Mouse (Mus musculus): ENCODE measurements around the gene Ndufa10.
"Not testable (repeated sequence)": the region's sequence is repeated elsewhere in the genome, so short reads cannot be mapped to it uniquely, and the experiment has no call there.

The Ndufa10 gene

DNA sequence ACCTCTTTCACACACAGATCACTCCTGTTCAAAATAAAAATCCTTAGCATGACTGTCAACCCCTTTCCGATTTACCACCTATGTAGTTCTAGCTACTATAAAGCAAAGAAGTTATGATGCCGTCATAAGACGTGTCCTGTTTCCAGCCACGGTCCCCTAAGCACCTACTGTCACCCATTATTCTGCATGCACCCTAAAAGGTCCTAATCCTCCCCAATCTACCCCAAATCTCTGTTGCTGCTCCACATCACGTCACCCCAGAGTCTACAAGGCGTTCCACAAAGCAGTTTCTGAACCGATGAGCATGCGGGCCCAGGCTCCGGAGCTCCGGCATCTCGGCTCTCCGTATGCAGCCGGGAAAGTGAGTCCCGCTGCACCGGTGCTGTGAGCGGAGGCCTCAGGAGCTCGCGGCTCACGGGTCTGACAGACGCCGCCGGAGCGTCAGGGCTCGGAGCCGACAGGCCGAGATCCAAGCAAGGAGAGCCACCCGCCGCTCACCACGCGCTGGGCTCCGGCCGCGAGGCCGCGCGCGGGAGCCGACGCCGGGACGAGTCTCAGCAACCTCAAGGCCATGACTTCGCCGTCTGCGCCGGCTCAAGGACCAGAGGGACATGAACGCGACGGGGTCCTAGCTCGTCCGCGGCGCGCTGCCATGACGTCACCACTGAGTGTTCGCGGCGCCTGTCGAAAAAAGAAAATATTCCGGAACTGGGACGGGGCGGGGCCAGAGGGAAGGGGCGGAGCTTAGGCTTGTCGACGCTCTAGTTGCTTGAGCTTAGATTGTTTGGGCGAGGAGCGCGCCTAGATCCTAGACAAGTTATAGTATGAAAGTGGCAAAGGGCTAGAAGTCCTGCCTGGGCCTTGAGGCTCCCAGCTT is at the start of gene Ndufa10:
Gene Ndufa10 (minus strand): TSS at position 696 of the 877 bp plus-strand sequence.
- DNase-seq (ENCODE audit: low read depth, low spot score), result peak; percentile 92

DNA sequence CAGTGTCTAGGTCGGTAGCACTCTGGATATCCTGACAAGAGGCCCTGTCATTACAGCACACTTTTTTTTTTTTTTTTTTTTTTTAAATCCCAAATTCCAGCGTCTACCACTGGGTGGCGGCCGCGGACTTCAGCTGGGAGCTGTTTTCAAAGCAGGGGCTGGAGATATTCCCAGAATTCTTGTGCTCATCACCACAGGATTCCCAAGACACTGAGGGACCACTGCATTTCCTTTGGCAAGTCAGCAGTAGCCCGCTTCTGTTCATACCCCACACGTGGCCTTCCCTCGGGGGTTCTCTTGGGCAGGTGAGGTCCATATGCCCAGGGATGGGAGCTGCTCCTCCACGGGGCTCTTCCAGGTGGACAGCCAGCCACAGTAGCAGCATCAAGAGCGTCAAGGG is 47.7 kb upstream of the Ndufa10 start:
- peak; percentile 18 for DNase-seq (ENCODE audit: low read depth, low spot score)

GRCm38 (mm10) chr1:92519046-92519445 is 45.4 kb upstream of the Ndufa10 start:
- DNase-seq (ENCODE audit: low read depth, low spot score), result no peak

GRCm38 (mm10) chr1:92518561-92518960 is 44.9 kb upstream of the Ndufa10 start, which contains the start of gene Olfr1414:
Olfr1414 (minus strand) TSS chr1:92518661.
- DNase-seq (ENCODE audit: low read depth, low spot score), result no peak

DNA sequence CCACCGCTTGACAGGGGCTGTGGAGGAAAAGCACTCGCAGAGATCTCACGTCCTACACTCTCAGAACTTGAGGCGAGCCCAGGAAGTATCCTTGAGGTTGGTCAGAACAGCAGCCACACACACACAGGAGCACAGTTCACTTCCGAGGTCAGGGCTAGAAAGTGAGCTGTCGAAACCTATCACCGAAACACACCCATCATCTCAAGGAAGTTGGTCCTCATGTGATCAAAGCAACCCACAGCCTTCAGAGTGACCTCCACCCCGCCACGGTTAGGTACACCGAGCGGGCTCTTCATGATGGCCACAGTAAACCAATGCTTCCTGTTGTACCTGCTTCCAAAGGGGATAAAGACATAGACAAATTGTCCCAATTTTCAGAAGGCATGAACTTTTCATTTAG is 41.7 kb upstream of the Ndufa10 start:
- DNase-seq (ENCODE audit: low read depth, low spot score), result no peak

DNA sequence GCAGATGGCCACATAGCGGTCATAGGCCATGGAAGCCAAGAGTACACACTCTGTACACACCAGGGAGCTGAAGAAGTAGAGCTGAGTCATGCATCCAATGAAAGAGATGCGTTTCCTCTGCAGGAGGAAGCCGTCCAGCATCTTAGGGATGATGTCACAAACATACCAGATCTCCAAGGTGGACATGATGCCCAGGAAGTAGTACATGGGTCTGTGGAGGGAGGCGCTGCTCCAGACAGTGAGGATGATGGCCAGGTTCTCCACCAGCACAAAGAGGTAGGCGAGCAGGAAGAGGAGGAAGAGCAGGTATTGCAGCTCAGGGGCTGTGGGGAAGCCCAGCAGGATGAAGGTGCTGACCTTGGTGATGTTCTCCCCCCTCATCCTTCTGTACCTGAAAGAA is 38.0 kb upstream of the Ndufa10 start:
- DNase-seq (ENCODE audit: low read depth, low spot score), result not testable (repeated sequence)

DNA sequence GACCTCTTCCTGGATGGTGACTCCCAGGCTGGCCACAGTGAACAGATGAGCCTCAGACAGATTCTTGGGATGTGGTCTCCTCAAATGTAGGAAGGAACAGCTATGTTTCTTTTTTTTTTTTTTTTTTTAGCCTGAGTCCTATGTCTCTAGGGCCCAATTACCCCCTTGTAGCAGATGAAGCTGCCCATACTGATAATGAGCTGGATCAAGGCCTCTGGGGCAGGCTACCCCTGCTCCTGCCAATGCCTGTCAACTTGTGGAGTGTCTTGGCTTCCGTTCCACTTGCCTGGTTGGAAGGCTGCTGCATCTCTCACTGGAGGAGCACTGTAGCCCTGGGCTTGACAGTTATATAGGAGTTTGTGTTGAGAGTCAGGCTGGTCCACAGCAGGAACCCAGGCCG is 22.3 kb upstream of the Ndufa10 start, which contains the start of gene Olfr1415:
Gene Olfr1415 (minus strand): TSS at position 101 of the 400 bp plus-strand sequence.
- DNase-seq (ENCODE audit: low read depth, low spot score), result no peak

- no peak for DNase-seq (ENCODE audit: low read depth, low spot score)
These were observed 11.4 kb upstream of the Ndufa10 start, which contains the start of gene Olfr1416 for GRCm38 (mm10) chr1:92485013-92485412. Olfr1416 (minus strand) TSS chr1:92485113.

DNA sequence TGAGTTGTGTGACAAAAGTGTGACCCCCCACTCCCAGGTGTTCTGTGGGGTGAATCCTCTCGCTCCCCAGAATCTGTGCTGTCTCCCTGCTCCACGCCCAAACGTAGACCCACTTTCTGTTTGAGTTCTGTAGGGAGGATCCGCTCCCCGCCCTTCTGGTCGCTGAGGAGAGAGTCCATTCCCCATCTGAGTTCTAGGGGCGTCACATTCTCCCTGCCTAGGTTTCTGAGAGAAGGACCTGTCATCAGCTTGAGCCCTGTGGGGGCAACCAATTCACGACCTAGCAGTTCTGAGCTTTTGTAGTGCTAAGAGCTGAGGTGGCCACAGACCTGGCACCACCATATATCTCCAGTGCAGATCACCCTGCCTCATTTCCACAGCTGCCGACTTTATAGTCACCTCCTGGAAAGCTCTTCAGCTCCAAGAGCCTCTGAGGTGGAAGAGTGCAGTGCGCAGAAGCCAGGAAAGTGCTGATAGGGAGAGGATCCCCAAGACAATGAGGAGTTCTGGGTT is 462 bp upstream of the Ndufa10 start:
- peak; percentile 6 for DNase-seq (ENCODE audit: low read depth, low spot score)

DNA sequence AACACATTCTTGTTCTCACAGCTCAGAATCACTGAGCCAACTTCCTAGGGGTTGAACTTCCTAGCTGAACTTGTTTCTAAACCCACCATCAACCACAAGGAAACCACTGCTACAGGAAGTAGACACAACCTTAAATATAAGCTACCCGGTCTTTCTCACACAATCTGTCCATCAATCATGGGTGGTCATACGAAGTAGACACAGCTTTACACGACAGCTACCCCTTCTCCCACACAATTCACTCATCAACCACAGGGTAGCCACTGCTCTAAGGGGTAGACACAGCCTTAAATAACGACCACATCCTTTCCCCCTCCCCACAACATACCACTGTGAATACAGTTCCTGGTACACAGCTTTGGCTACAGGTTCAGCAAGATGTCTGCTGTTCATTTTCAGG is 4.8 kb downstream of the Ndufa10 start:
- no peak for DNase-seq (ENCODE audit: low read depth, low spot score)

- no peak for DNase-seq (ENCODE audit: low read depth, low spot score)
These were observed 15.2 kb downstream of the Ndufa10 start for GRCm38 (mm10) chr1:92458416-92458815.

- no peak for DNase-seq (ENCODE audit: low read depth, low spot score)
These were observed 15.9 kb downstream of the Ndufa10 start for GRCm38 (mm10) chr1:92457758-92458157.

DNA sequence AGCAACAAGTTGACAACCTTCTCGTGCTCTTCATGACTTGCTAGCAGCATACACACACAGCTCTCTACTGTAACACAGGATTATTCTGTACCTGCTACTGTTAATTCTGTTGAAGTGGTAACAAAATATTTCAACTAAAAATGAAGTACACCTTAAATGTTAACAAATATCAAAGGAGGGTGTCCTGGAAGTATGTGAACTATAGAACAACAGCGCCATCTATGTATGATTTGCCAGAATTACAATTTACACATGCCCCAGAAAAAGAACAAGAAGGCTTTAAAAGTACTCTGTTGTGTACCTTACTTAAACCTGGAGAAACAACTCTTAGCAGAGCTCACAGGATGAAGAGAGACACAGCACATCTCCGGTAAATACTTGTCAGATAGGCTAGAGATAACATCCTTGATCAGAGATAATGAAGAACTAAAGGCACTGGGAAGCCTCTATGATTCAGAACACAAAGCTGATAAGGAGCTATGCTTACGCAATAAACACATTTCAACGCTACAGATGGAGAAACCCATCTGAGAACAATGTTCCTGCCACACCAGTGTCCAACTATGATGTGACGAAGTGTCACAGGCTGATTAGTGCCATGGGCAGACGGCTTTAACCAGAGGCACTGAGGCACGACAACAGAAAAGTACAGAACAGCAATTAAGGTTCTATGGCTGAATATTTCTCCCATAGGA is 19.8 kb downstream of the Ndufa10 start:
- no peak for DNase-seq (ENCODE audit: low read depth, low spot score)

- DNase-seq (ENCODE audit: low read depth, low spot score), result no peak
These were observed 25.4 kb downstream of the Ndufa10 start for GRCm38 (mm10) chr1:92448293-92448692.

DNA sequence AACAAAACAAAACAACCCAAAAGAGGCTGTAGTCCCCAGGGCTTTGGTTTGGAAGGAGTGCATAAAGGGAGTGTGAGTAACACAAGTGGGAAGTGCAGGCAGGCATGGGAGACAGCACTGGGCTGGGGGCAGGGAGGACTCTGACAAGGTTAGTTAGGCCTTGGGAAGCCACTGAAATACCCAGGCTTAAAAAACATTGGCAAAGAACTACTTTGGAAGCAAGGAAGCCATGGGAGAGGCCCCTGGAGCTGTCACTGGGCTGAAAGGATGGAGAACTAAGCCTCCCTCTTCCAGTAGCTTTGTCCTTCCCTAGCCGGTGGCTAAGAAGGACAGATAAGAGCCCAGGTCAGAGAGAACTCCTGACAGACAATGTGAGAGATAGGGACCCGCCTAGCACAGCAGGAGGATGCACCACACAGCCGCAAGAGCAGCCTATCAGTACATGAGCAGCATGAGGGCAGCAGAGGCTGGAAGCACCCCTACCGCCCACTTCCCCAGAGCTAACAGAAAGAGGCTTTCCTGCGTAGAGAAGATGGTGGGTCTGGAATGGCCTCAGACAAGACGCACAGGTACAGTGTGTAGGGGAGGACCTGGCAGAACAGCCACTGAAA is 32.1 kb downstream of the Ndufa10 start:
- DNase-seq (ENCODE audit: low read depth, low spot score), result no peak

DNA sequence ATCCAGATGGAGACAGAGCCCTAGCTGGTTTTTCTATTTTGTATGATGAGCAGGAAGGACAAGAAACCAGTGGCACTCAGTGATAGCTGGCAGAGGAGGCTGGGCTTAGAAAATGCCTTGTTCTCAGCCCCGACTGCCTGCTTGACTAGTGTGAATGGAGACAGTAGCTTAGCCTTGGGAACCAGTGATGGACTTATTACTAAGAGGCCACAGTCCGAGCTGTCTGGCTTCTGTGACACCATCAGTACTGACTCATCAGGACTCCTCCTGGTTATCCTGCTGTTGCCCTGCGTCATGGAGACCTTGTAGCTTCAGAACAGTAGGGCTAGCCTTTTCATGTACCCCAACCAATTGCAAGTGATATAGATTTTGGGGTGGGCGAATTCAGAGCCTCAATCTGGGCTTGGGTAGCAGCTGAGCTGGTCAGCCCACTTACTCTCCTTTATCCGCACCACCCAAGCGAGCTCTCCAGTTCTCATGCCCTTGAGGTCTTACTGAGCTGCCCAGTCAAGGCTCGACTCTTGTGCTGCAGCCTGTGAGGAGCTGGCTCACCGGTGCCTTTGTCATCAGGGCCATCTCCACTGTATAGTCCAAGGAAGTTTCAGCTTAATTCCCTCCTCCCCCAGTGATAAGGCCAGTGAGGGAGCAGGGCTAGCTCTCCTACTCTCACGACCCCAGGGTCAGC is 33.5 kb downstream of the Ndufa10 start:
- no peak for DNase-seq (ENCODE audit: low read depth, low spot score)

DNA sequence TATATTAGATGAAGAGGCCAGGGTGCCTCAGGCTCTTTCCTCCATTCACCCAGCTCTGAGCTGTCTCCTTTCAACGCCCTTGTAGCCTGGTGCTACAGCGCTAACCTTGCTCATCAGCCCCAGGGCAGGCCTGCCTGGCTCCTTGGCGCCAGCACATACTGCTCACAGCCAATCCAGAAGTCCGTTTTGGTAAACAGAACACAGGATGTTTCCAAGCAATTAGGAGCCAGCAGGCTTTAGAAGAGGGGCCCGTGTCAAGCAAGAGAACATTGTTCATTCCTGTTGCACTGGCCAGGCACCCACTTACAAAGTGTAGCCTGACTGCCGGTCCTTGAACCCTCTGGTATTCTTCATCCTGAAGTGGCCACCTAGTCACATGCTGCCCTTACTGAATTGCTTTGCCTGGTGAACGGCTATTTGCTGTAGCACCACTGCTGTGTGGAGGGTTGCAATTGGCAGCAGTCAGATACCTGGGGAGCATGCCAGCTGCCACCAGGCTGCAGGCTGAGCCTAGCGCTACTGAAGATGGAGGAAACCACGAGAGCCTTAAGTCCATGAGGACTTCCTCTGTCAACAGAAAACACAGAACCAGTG is 35.9 kb downstream of the Ndufa10 start:
- no peak for DNase-seq (ENCODE audit: low read depth, low spot score)

DNA sequence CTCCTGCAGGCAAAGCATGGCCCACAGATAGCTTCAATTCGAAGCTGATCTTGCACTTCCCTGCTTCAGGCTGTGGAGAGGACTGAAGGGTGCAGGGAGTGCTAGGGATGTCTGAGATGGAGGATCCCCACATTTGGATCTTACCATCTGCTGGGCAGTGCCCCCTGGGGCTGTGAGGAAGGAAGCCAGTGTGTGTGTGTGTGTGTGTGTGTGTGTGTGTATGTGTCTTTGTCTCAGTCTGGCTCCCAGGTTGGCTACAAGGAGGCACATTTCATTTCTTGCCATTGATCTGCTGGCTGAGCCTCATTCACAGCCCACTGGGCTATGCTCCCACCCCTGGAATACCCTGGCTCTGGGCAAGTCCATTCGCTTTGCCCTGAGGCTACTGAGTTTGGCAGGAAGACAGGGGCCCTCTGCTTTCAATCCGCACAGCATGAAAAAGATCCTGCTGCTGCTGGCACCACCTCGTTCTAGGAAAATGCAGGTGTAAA is 36.8 kb downstream of the Ndufa10 start:
- DNase-seq (ENCODE audit: low read depth, low spot score), result no peak

GRCm38 (mm10) chr1:92434986-92435385 is 38.7 kb downstream of the Ndufa10 start:
- DNase-seq (ENCODE audit: low read depth, low spot score), result no peak

- no peak for DNase-seq (ENCODE audit: low read depth, low spot score)
These were observed 40.9 kb downstream of the Ndufa10 start for GRCm38 (mm10) chr1:92432791-92433190.

GRCm38 (mm10) chr1:92432098-92432497 is 41.6 kb downstream of the Ndufa10 start:
- DNase-seq (ENCODE audit: low read depth, low spot score), result no peak

Measured in retina, adult 2 months (tissue).